Mouse (Mus musculus) brain, embryonic 18.5 days (tissue): Measurements from ENCODE around the gene Tiparp.

Experiments used
- DNase-seq: peaks from one replicate; pipeline ENCODE4 v3.0.0-alpha.2; 2012; ENCODE audit warnings: low read depth, low spot score

Tiparp gene

GRCm38 (mm10) chr3:65527691-65528601 is at the start of gene Tiparp:
Gene Tiparp (plus strand): TSS chr3:65528410.
- DNase-seq, result peak; percentile 91

GRCm38 (mm10) chr3:65480676-65481075 is 47.5 kb upstream of the Tiparp start:
- no peak for DNase-seq

- DNase-seq, result no peak
Measured at GRCm38 (mm10) chr3:65482266-65482665, 45.9 kb upstream of the Tiparp start.

GRCm38 (mm10) chr3:65482698-65483407 is 45.4 kb upstream of the Tiparp start:
- DNase-seq, result no peak

- no peak for DNase-seq
Measured at GRCm38 (mm10) chr3:65484161-65484733, 44.0 kb upstream of the Tiparp start.

- DNase-seq, result no peak
Measured at GRCm38 (mm10) chr3:65487419-65488088, 40.7 kb upstream of the Tiparp start.

GRCm38 (mm10) chr3:65488556-65489244 is 39.5 kb upstream of the Tiparp start:
- no peak for DNase-seq

GRCm38 (mm10) chr3:65489601-65490000 is 38.6 kb upstream of the Tiparp start:
- no peak for DNase-seq

GRCm38 (mm10) chr3:65494291-65494763 is 33.9 kb upstream of the Tiparp start:
- peak; percentile 22 for DNase-seq

- DNase-seq, result no peak
Measured at GRCm38 (mm10) chr3:65507766-65508165, 20.4 kb upstream of the Tiparp start.

- DNase-seq, result no peak
Measured at GRCm38 (mm10) chr3:65510588-65510987, 17.6 kb upstream of the Tiparp start.

GRCm38 (mm10) chr3:65515751-65516150 is 12.5 kb upstream of the Tiparp start:
- DNase-seq, result no peak

- DNase-seq, result no peak
Measured at GRCm38 (mm10) chr3:65516526-65516925, 11.7 kb upstream of the Tiparp start.

GRCm38 (mm10) chr3:65517141-65517540 is 11.1 kb upstream of the Tiparp start:
- DNase-seq, result no peak

- DNase-seq, result no peak
Measured at GRCm38 (mm10) chr3:65517747-65518527, 10.3 kb upstream of the Tiparp start.

GRCm38 (mm10) chr3:65521391-65521790 is 6.8 kb upstream of the Tiparp start:
- DNase-seq, result no peak

GRCm38 (mm10) chr3:65523397-65523796 is 4.8 kb upstream of the Tiparp start:
- DNase-seq, result no peak

GRCm38 (mm10) chr3:65525731-65526130 is 2.5 kb upstream of the Tiparp start:
- DNase-seq, result no peak

- no peak for DNase-seq
Measured at GRCm38 (mm10) chr3:65527196-65527595, 1.0 kb upstream of the Tiparp start.
